Mouse (Mus musculus): Measurements from ENCODE around the gene Ovgp1.
"Not testable (repeated sequence)": the region's sequence is repeated elsewhere in the genome, so short reads cannot be mapped to it uniquely, and the experiment has no call there.

Ovgp1 gene

DNA sequence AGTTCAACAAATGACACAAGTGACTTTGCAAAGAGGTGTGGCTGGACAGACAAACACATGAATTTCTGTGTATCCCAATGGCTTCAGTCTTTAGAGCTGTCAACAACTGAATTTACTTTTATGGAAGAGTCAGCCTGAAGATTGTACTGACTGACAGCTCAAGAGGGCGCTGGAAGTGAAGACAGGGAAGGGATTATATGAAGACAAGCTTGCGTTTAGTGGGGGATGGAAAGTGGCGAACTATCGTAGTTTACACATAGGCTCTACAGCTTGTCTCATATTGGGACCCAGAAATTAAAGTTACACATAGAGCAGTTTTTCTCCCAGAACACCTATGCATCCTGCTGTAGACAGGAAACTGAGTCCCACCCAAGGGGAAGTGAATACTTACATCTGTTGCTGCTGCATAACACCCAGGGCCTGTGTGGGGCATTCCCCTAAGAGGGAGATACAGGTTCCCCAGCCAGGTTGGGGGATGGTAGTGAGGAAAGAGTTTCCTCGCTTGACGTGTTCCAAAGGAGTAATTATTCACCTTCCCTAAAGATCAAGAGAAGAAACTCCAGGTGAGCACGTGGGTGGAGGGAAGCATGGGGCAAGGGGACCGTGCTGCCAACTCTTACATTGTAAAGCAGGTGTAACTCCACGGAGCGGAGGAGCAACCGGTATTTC lies 27.3 kb downstream of the Ovgp1 start:
- DNase-seq, result no peak

DNA sequence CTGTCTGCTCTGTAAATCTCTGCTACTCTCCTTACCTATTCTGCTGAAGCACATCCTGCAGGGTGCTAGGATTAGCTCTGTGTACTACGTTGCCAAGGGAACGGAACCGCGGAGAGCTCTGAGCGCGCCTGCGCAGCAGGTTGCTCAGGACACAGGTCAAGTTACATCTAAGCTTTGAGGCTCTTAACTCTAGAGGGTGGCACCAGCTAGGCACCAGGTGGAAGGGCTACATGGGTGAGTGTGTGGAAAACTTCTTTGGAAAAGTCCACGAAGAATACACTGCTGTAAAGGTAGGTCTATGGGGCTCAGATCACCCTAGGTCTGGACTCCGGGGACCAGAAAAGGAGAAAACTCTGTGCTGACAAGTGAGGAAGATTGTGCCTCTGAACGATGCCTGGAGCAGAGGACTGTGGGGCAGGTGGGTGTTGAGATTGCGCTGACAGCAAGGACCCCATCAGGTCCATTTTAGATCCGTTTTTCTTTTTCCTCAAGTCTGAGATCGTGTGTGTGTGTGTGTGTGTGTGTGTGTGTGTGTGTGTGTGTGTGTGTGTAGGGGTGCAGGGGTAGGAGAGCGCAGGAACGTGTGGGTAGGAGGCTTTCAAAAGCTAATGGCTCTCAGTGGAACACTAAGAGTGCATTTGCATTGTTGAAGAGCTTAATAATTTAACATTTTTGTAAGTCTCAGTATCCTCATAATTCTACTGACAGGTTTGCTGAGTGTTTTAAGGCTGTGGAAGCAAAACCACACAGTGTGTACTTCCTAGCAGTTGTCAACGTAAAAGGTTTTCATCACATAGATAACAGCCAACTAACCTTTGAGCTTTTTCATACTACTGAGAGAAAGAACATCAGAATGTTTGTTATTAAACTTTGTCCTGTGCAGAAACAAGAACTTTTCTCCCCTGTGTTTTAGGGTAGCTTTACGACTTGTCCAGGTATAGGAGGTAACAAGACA lies 28.2 kb downstream of the Ovgp1 start:
- DNase-seq, result peak; percentile 34

DNA sequence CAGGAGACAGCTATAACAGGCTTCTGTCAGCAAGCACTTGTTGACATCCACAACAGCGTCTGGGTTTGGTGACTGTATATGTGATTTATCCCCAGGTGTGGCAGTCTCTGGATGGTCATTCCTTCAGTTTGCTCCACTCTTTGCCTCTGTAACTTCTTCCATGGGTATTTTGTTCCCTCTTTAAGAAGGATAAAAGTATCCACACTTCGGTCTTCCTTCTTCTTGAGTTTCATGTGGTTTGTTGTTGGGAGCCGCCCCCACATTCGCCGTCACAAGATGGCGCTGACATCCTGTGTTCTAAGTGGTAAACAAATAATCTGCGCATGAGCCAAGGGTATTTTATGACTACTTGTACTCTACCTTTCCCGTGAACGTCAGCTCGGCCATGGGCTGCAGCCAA lies 29.8 kb downstream of the Ovgp1 start:
- not testable (repeated sequence) for DNase-seq

DNA sequence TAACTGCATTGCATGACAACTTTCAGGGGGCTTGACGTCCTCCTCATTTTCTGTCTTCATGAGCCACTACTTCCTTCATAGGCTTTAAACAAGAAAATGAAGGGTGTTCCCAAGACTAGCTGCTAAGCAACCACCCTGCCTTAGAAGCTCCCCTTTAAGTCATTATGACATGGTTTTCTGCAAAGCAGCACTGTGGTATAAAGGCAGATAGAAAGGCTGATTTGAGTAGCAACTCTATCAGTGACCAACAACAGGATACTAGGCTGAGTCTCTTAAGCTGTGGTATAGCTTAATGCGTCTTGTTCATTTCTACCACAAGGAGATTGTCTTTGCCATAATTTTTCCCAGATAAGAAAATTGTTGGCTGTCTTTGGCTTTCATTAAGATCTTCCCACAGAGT lies 41.0 kb downstream of the Ovgp1 start, which contains the start of gene Pifo:
Gene Pifo, minus strand, starts transcription at position 101 of the 400 bp plus-strand sequence.
- DNase-seq, result no peak

DNA sequence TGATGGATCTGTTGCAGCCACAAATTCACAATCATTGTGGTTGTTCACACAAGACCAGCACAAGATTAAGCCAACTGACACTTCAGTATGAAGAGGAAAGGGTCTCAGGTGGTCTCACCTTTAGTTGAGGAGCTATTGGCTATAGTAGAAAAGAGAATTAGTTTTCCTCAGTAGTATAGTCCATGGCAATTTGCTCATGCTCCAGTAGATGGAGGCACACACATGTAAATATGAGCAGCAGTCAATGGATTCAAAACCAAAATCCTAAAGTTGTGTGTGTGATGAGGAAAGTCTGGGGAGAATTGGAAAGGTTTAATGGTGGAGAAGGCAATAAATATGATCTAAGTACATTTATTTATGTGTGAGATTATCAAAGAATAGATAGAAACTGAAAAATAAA lies 48.3 kb downstream of the Ovgp1 start:
- DNase-seq, result peak; percentile 4

DNA sequence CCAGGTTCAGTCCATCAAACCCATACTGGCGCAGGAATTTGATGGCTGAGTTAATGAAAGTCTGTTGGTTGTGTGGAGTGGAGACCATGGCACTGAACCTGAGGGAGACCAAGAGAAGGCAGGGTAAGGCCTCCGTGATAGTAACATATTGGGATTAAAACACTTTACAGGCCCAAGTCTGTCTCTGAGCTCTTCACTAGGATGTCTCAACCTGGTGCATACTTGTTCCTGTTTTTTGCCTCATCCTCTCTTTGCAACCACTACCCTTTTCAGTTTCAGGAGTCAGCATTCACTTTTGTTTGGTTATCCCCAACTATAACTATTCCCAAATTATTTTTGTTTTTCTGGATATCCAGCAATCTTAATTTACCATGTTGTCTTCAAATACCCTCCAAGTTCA lies 50.6 kb downstream of the Ovgp1 start:
- no peak for DNase-seq

DNA sequence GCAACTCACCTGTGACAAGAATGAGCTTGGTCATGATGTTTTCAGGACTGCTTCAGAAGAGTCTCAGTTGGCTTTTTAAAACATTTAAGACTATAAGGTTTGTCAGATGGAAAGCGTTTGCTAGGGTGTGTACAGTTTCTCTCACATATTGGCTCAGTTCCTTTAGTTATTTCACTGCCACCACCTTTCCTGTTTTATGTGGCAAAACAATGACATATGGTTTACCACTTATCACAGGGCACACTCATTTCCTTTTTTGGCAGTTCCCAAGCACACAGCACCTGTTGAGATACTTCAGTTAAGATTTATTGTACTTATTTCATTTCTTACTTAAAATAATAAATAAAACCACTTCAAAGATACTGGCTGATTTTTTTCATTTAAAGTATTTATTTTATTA lies 59.3 kb downstream of the Ovgp1 start, which contains the start of gene Chil5:
Gene Chil5, minus strand, starts transcription at position 34 of the 400 bp plus-strand sequence.
- no peak for DNase-seq

Measured in lung, postnatal 10 days (tissue).